Mouse (Mus musculus): Measurements from ENCODE around the gene Chn2.

- TF ChIP-seq GATA1 (IDR thresholded peaks at IDR 0.05; ENCODE audit: borderline replicate concordance, low read length) (no peak), FLI1 (IDR thresholded peaks at IDR 0.05; ENCODE audit: low read length) (no peak)
Measured at GRCm38 (mm10) chr6:54117001-54117591, 77.7 kb downstream of the Chn2 start.
